Mouse (Mus musculus): ENCODE measurements around the gene Fam219b.

GRCm38 (mm10) chr9:57497236-57497635, 40.1 kb upstream of the Fam219b start:
- TF ChIP-seq CTCF (IDR thresholded peaks at IDR 0.05; ENCODE audit: control insufficient read depth, insufficient read depth, insufficient read length) (no peak), MAX (IDR thresholded peaks at IDR 0.05) (no peak), MYOG (IDR thresholded peaks at IDR 0.05; ENCODE audit: control insufficient read depth, extremely low read depth, insufficient read length) (no peak)

All from C2C12 (cell line).